In genomic region chr6:8765801-8766200, GRCm38 (mm10) we compare ENCODE assay signal across 9 mouse cellular contexts. TPM values are rescaled to one million over a fixed set of nuclear protein-coding genes. Genes with fewer than 3 reads are reported as not detected.
"Had no signal": no experiment of that assay in that cellular context is flagged by ENCODE, and none has a peak within 500 bp of the region (broad histone marks: within the 10 kb centered on the region; RNA-seq: fewer than 3 reads in every experiment).

No protein-coding gene starts in this region.

- DNase-seq: liver, postnatal 0 days; lung, adult 2 months; lung, postnatal 14 days; lung, postnatal 36 days; right cerebral cortex, postnatal 25 days; thymus, adult 2 months; thymus, postnatal 25 days; thymus, postnatal 4 days had no signal

RNA-seq across cellular contexts. Expression of gene Ica1, which starts 12.5 kb away (rescaled TPM):
- total RNA-seq: neutrophil, adult 5-6 weeks had no signal
